Mouse (Mus musculus) CH12.LX (cell line): ENCODE data around the gene Eva1b.

Source experiments
- CHD2 ChIP-seq: IDR thresholded peaks from 2 replicates; pipeline ENCODE4 v1.6.1; 2011; ENCODE audit warnings: low read length, improper control_type of control experiment
- CTCF ChIP-seq, 2 experiments: IDR thresholded peaks in 1 of 2; conservative IDR thresholded peaks in 1 of 2; 2 replicates each; pipeline ENCODE4 v1.5.1; 2011 to 2012; ENCODE audit warnings: low read depth in 2 of 2, low read length in 2 of 2, improper control_type of control experiment in 1 of 2, inconsistent platforms in 1 of 2, mild to moderate bottlenecking in 1 of 2, moderate library complexity in 1 of 2
- HCFC1 ChIP-seq: IDR thresholded peaks from 2 replicates; pipeline ENCODE4 v1.6.1; 2012; ENCODE audit warnings: low read depth, mild to moderate bottlenecking, inconsistent platforms, low read length, improper control_type of control experiment
- USF1 ChIP-seq: IDR thresholded peaks from 2 replicates; pipeline ENCODE4 v1.6.1; 2014; ENCODE audit warnings: low read depth, mild to moderate bottlenecking, inconsistent platforms, low read length, improper control_type of control experiment

DNA sequence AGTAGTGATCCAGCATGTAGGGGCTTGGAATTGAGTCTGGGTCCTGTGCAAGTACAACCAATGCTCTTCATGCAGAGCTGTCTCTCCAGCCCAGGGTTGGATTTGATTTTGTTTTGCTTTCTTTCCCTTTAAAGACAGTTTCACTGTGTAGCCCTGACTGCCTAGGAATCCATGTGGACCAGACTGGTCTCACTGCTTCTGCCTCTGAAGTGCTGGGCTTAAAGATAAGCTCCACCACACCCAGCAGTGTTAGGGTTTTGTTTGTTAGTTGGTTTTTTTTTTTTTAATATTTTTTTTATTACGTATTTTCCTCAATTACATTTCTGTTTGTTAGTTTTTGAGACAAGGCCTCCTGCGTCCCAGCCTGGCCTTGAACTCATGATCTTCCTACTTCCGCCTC lies 48.2 kb upstream of the Eva1b start:
- TF ChIP-seq CHD2 (no peak), CTCF (conservative IDR thresholded peaks at IDR 0.05 in 1 of 2, IDR thresholded peaks at IDR 0.05 in 1 of 2; ENCODE audit: low read depth in 2 of 2, low read length in 2 of 2) (no peak), USF1 (no peak), HCFC1 (no peak)
